Mouse (Mus musculus) neural tube, embryonic 11.5 days (tissue): Measurements from ENCODE around the gene Igdcc3. TPM values are rescaled to one million over a fixed set of nuclear protein-coding genes. Genes with fewer than 3 reads are reported as not detected.
A peak's percentile ranks its signal among the peaks of the same experiment; 100 is the strongest.
"Not testable (repeated sequence)": the region's sequence is repeated elsewhere in the genome, so short reads cannot be mapped to it uniquely, and the experiment has no call there.

Experiments
- ATAC-seq: fragments of 200-750 bp; cut with Nextera tagmentation; 2 replicates; pipeline ENCODE4 v1.8.0; 2017; ENCODE audit warnings: moderate number of reproducible peaks, mild to moderate bottlenecking, moderate TSS enrichment, moderate library complexity; ENCODE audit not compliant: insufficient read depth, low FRiP score, low TSS enrichment
- DNase-seq: peaks from one replicate; pipeline ENCODE4 v3.0.0-alpha.2; 2015; ENCODE audit warnings: low spot score
- H3K27ac ChIP-seq: fragments of 300-500 bp; sonication (generic); 2 replicates; pipeline ENCODE4 v1.5.1; 2014; ENCODE audit warnings: low read depth, mild to moderate bottlenecking, low read length
- H3K27me3 ChIP-seq: fragments of 300-500 bp; sonication (generic); 2 replicates; pipeline ENCODE4 v1.6.1; 2014; ENCODE audit warnings: mild to moderate bottlenecking, low read length, mixed read lengths; ENCODE audit not compliant: control insufficient read depth, insufficient read depth
- H3K36me3 ChIP-seq: fragments of 300-500 bp; sonication (generic); 2 replicates; pipeline ENCODE4 v1.6.1; 2014; ENCODE audit warnings: mild to moderate bottlenecking, low read length, moderate library complexity, mixed read lengths; ENCODE audit not compliant: control insufficient read depth, insufficient read depth
- H3K4me1 ChIP-seq: fragments of 300-500 bp; sonication (generic); 2 replicates; pipeline ENCODE4 v1.6.1; 2014; ENCODE audit warnings: low read length, mixed read lengths; ENCODE audit not compliant: control insufficient read depth, insufficient read depth
- H3K4me2 ChIP-seq: fragments of 300-500 bp; sonication (generic); 2 replicates; pipeline ENCODE4 v1.6.1; 2014; ENCODE audit warnings: low read depth, mild to moderate bottlenecking, moderate library complexity
- H3K4me3 ChIP-seq: fragments of 300-500 bp; sonication (generic); 2 replicates; pipeline ENCODE4 v1.5.1; 2014; ENCODE audit warnings: low read depth, low read length
- H3K9ac ChIP-seq: fragments of 300-500 bp; sonication (generic); 2 replicates; pipeline ENCODE4 v1.6.1; 2014; ENCODE audit warnings: mild to moderate bottlenecking, low read length
- H3K9me3 ChIP-seq: fragments of 300-500 bp; sonication (generic); 2 replicates; pipeline ENCODE4 v1.6.1; 2016; ENCODE audit warnings: low read length; ENCODE audit not compliant: control insufficient read depth
- WGBS: fragments of 180-500 bp; shearing (Covaris S2); extraction: QIAGEN DNeasy Blood & Tissue Kit; methylation state at CpG from one replicate; pipeline ENCODE4 v1.1.7; 2014; 5-methylcytosine and 5-hydroxymethylcytosine counted together
- polyA plus RNA-seq: library from polyadenylated mRNA; unstranded; fragments of >200 nt; fragmentation: Nextera tagmentation; extraction: Ambion mirVana; gene quantifications from 2 replicates; pipeline ENCODE4 v1.2.1, GENCODE M21; 2014

The Igdcc3 gene
- polyA plus RNA-seq, 1 experiment from 2014 or later, result 71.9 TPM

GRCm38 (mm10) chr9:65200606-65201005 is 59.6 kb downstream of the Igdcc3 start:
- ATAC-seq, result no peak
- Histone ChIP-seq H3K4me2 (no peak overlapping the region), H3K27me3 (no peaks in the 10 kb centered on the region), H3K9ac (no peak overlapping the region), H3K27ac (no peak overlapping the region), H3K9me3 (no peaks in the 10 kb centered on the region), H3K4me3 (no peak overlapping the region), H3K36me3 (no peaks in the 10 kb centered on the region), H3K4me1 (peaks cover 1% of the 10 kb centered on the region)
- no peak for DNase-seq
- 81% methylated on average over 1 of the region's 1 CpGs for whole genome bisulfite sequencing

- Histone ChIP-seq H3K9ac (no peak overlapping the region), H3K9me3 (no peaks in the 10 kb centered on the region), H3K27me3 (no peaks in the 10 kb centered on the region), H3K27ac (no peak overlapping the region), H3K4me3 (no peak overlapping the region), H3K4me2 (no peak overlapping the region), H3K36me3 (no peaks in the 10 kb centered on the region), H3K4me1 (no peaks in the 10 kb centered on the region)
- DNase-seq, result peak; percentile 36
- WGBS, result 46% methylated on average over 3 of the region's 3 CpGs
- no peak for ATAC-seq
Measured at GRCm38 (mm10) chr9:65201021-65201380, 60.0 kb downstream of the Igdcc3 start.

GRCm38 (mm10) chr9:65201381-65202164 is 60.6 kb downstream of the Igdcc3 start:
- WGBS, result under 1% methylated on average over 18 of the region's 18 CpGs
- Histone ChIP-seq H3K9me3 (no peaks in the 10 kb centered on the region), H3K4me2 (peak overlapping the region; percentile 44), H3K27me3 (no peaks in the 10 kb centered on the region), H3K9ac (peak overlapping the region; percentile 20; the same call in 1 of the 2 replicates), H3K4me1 (no peaks in the 10 kb centered on the region), H3K4me3 (peak overlapping the region; percentile 18), H3K36me3 (no peaks in the 10 kb centered on the region), H3K27ac (no peak overlapping the region)
- ATAC-seq, result peak; percentile 91
- peak; percentile 83 for DNase-seq

- H3K4me2 ChIP-seq, result peak overlapping the region; percentile 44
- H3K27ac ChIP-seq, result no peak overlapping the region
- H3K4me1 ChIP-seq, result no peaks in the 10 kb centered on the region
- peak overlapping the region; percentile 18 for H3K4me3 ChIP-seq
- H3K27me3 ChIP-seq, result no peaks in the 10 kb centered on the region
- no peak for DNase-seq
- no peaks in the 10 kb centered on the region for H3K9me3 ChIP-seq
- no peak for ATAC-seq
- H3K36me3 ChIP-seq, result no peaks in the 10 kb centered on the region
- WGBS, result 31% methylated on average over 11 of the region's 11 CpGs
- H3K9ac ChIP-seq, result peak overlapping the region; percentile 20; the same call in 1 of the 2 replicates
Measured at GRCm38 (mm10) chr9:65202165-65202754, 61.3 kb downstream of the Igdcc3 start.

- Histone ChIP-seq H3K27ac (no peak overlapping the region), H3K4me1 (no peaks in the 10 kb centered on the region), H3K4me2 (no peak overlapping the region), H3K9ac (no peak overlapping the region), H3K27me3 (no peaks in the 10 kb centered on the region), H3K4me3 (no peak overlapping the region), H3K9me3 (no peaks in the 10 kb centered on the region), H3K36me3 (no peaks in the 10 kb centered on the region)
- DNase-seq (no peak), ATAC-seq (no peak)
- 58% methylated on average over 11 of the region's 11 CpGs for WGBS
Measured at GRCm38 (mm10) chr9:65205049-65205815, 64.2 kb downstream of the Igdcc3 start.

GRCm38 (mm10) chr9:65207041-65207815 is 66.2 kb downstream of the Igdcc3 start:
- not testable (repeated sequence) for H3K4me2 ChIP-seq, DNase-seq, H3K9me3 ChIP-seq, H3K9ac ChIP-seq, H3K4me3 ChIP-seq, H3K27ac ChIP-seq, H3K36me3 ChIP-seq, H3K4me1 ChIP-seq, H3K27me3 ChIP-seq, ATAC-seq
- 97% methylated on average over 8 of the region's 9 CpGs for WGBS

GRCm38 (mm10) chr9:65208293-65209179 is 67.5 kb downstream of the Igdcc3 start:
- H3K4me1 ChIP-seq, result no peaks in the 10 kb centered on the region
- H3K9ac ChIP-seq, result no peak overlapping the region
- no peak for DNase-seq
- H3K27ac ChIP-seq, result no peak overlapping the region
- H3K9me3 ChIP-seq, result no peaks in the 10 kb centered on the region
- H3K27me3 ChIP-seq, result no peaks in the 10 kb centered on the region
- 89% methylated on average over 32 of the region's 32 CpGs for WGBS
- H3K4me2 ChIP-seq, result no peak overlapping the region
- H3K36me3 ChIP-seq, result no peaks in the 10 kb centered on the region
- H3K4me3 ChIP-seq, result no peak overlapping the region
- no peak for ATAC-seq

GRCm38 (mm10) chr9:65211598-65211997 is 70.6 kb downstream of the Igdcc3 start:
- Histone ChIP-seq H3K36me3 (no peaks in the 10 kb centered on the region), H3K4me2 (no peak overlapping the region), H3K4me3 (no peak overlapping the region), H3K9me3 (no peaks in the 10 kb centered on the region), H3K9ac (no peak overlapping the region), H3K27me3 (no peaks in the 10 kb centered on the region), H3K27ac (no peak overlapping the region), H3K4me1 (no peaks in the 10 kb centered on the region)
- DNase-seq (no peak), ATAC-seq (no peak)
- 32% methylated on average over 1 of the region's 1 CpGs for WGBS
